Mouse (Mus musculus) c-Kit-positive CD71-positive TER-119-positive erythroid progenitor cells, embryonic 14.5 days (primary cell): ENCODE data around the gene Rps24.
"Not testable (repeated sequence)": the region's sequence is repeated elsewhere in the genome, so short reads cannot be mapped to it uniquely, and the experiment has no call there.

ENCODE experiments used
- DNase-seq: peaks from one replicate; pipeline ENCODE4 v3.0.0-alpha.2; 2013; ENCODE audit warnings: low spot score

Gene Rps24

DNA sequence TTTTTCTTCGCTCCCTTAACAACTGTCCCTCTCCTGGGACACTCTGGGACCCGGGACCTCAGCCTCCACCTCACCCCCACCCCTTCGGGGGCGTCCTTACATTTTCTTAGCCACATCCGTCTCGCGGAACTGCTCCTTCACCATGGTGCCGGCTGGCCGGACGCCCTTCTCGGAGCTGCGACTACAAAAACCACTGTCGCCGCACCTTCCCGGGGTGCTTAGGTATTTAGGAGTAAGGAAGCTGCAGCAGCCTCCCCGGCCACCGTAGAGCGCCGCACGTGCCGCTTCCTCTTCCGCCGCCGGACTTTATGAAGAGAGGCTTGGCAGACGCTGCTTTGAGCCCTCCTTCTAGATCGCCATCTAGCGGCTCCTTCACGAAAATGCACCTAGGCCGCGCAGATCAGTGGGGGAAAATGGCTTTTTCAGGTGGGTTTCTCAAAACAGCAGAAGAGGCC is at the start of gene Rps24, which contains the start of gene Polr3a:
Gene Rps24, plus strand, starts transcription at position 353 of the 455 bp plus-strand sequence.
Gene Polr3a, minus strand, starts transcription at position 286 of the 455 bp plus-strand sequence.
- peak; percentile 86 for DNase-seq

DNA sequence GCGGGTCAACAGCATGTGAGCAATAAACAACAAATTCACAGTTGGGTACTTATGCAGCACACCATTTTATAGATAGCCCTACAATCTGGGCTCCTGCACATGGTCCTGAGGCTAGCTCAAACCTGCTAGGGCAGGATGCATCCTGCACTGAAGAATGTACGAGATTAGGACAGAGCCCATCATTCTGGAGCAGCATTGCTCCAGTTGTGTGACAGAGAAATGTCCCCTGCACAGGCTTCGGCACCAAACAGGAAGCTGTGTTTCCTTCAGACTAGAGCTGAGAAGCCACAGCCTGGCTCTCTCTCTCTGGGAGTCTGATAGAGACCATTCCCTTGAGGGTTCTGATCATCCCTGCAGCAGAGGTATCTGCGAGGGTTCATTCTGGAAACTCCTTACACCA is 43.4 kb upstream of the Rps24 start:
- not testable (repeated sequence) for DNase-seq

DNA sequence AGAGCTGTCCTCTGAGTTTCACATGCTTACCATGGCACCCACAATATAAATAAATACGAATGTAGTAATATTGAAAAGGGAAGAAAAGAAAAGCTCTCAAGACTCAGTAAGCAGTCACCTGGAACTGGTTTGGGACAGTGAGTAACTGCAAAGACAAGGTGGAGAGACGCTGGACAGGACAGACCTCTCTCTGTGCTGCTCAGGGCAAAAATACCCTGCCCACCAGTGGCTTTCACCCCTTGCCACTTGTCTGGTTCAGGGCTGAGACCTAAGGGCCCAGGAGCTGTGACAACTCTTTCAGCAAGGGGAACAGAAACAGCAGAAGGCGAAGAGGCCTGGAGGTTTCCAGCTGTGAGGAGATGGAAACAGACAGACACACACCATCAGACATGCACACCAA is 28.7 kb upstream of the Rps24 start:
- DNase-seq = no peak

DNA sequence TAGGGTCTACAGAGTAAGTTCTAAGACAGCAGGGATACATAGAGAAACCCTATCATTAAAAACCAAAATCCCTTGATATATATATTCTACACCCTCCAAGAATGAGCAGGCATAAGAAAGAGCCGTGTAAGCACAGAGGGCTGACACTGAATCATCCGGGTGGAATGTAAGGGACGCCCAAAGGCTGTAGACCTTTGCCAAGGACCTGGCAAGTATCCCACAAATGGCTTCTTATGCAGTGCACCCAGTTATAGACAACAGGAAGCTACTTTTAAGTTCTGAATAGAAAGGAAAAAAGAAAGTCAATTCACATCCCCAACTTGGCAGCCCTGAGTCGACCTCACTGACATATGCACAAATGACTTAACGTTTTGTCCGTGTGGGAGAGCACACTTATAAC is 18.1 kb upstream of the Rps24 start:
- no peak for DNase-seq

DNA sequence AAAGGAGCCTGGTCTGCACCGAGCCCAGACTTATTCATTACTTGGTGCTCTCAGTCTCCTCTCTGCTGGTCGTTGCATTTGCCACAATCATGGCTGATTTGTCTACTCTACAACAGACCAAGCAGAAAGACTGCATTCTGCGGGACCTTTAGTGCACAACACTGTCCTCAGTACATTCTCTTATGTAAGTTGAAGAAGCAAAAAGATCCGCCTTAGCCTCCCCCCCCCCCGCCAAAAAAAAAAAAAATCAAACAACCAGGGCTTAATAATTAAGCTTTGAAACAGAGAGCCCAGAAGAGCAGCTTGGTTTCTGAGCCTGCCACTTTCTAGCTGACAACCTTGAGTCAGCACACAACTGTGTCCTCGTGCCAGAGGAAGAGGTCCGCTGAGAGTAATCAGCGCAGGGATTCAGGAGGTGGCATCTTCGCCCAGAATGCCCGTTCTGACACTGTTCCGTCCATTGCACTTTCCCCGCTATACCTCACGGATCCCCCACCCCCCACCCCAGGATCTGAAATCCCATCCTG is 621 bp upstream of the Rps24 start:
- no peak for DNase-seq

DNA sequence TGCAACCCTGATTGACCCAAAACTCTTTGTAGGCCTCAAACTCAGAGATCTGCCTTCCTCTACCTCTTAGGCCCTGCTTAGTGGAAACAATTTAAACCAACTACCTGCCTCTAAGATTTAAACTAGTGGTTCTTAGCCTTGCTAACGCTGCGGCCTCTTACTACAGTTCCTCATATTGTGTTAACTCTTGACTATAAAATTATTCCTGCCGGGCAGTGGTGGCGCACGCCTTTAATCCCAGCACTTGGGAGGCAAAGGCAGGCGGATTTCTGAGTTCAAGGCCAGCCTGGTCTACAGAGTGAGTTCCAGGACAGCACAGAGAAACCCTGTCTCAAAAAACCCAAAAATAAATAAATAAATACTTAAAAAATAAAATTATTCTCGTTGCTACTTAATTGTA is 2.8 kb downstream of the Rps24 start:
- DNase-seq = not testable (repeated sequence)

DNA sequence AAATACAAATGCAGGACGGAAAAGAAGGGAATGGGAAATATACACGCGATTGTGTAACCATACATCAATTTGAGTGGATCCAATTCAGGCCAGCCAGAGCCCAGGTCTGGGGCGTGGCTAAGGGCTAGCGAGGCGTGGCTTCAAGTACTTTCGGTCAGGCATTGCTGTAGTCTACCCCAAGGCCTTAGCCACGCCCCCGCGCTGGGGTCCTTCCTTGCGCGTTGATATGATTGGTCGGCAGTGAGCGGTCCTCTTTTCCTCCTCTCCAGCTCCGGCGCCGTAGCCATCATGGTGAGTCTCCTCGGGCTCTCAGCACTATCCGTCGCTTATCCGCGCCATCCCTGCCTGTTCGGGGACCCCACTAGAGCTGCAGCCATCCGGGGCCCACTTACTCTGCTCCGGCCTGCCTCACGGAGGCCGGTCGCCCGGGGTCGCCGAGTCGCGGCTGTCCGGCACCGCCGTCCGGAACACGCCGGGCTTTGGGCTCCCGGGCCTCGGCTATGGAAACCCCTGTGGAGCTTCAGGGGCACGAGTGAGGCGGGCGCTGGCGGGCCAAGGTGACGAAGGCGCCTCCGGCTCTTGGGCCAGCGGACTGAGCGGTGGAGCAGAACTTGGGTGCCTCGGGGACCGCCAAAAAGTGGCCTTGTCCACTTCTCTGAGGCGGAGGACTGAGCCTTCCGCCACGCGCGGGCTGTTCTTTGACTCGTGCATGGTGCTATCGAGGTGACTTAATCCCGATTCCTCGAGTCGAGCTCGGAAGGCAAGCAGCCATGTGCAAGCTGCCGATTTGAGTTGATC is 3.7 kb downstream of the Rps24 start:
- DNase-seq = peak; percentile 94

DNA sequence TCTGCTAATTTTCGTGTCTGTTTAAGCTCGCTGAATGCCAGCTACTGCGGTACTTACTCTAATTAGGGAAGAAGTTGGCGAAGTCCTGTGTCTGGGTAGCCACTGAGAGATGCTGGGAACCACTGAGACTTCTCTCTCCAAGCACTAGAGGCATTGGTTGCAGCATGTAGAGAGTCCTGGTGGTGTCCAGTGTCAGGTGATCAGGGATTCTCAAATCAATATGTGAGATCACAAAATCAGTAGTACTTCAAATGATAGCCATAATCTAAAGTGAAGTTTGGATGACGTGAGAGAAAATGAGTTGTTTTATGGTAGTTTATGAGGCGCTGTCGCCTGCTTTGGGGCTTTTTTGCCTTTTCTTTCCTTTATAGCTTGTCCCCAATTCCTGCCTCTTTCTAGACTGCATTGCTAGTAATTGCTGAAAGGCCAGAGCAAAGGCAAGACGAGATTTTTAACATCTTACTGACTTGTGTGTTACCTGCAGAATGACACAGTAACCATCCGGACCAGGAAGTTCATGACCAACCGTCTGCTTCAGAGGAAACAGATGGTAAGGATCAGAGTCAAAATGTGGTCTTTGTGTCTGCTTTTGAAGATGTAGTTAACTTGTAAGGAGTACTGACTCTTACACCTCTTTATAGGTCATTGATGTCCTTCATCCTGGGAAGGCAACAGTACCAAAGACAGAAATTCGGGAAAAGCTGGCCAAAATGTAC is 4.5 kb downstream of the Rps24 start:
- DNase-seq = no peak

DNA sequence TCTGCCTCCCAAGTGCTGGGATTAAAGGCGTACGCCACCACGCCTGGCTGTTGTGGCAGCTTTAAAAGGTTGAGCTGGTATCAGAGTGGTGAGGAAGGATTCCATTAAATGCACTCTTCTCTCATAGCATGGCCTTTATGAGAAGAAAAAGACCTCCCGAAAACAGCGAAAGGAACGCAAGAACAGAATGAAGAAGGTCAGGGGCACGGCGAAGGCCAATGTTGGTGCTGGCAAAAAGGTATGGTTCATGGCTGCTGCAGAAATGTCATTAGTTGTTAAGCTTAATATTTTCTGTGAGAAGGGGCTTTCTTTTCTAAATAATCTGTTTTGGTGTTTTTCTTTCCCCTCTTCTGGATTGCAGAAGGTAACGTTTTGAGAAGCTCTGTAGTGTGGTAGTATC is 6.3 kb downstream of the Rps24 start:
- no peak for DNase-seq

DNA sequence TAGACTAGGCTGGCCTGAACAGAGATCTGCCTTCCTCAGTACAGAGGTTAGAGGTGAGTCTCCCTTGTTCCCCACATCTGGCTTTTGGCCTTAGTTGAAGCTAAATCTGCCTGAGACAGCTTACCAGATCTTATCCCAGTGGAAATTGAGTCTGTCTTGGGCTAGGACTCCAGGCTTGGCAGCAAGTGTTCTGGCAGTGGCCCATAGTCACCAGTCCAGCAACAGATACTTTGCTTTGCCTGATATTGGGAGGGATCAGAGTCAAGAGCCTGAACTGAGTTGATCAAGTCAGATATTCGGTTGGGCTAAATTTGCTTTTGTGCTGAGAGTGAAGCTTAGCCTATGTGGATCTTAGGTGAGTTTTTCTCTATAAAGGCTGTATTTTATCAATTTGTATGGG is 9.6 kb downstream of the Rps24 start:
- no peak for DNase-seq

DNA sequence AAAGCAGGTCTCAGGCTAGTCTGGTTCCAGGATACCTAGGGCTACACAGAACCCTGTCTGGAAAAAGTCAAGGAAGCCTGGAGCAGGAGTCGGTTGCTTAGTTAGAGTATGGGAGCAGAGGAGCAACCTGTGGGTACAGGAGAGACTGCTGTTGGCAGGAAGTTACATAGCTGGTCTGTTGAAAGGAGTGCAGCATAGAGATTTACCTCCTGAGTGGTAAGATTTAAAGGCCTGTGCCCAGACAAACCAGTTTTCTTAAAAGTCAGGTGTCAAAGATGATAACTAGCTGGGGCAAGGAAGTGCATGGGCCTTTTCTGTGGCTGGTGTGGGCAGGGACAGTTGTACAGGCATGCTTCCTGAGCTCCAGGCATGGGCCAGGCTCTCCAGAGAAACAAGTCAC is 10.5 kb downstream of the Rps24 start:
- DNase-seq = no peak

DNA sequence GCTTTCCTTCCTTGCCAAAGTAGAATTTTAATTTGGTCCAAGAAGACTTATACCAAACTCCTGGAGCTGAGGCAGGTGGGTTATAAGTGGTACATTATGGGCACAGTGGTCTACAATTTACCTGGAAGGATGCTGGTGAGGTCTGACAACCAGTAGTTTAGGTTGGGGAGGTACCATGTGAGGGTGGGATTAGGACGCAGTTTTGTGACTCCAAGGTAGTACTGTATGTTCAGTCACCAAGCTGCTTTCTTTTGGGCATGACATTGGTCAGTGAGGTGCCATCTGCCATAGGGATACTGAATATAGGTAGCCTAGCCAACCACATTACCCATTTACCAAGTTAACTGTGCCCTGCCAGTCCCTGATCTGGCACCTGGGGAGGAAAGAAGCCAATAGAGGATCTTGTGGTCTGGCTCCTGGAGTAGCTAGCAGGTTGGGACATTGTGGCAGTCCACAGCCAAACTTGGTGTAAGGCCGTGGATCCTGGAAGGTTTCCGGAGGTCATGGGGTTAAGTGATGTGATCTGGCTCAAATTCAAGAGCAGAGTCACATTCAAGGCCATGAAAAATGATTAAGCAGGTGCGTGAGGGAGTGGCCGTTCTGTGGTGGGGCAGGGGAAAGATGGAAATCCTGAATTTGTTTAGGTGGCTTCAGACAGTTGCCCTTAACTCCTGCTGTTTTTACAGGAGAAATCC is 11.8 kb downstream of the Rps24 start:
- DNase-seq = no peak

DNA sequence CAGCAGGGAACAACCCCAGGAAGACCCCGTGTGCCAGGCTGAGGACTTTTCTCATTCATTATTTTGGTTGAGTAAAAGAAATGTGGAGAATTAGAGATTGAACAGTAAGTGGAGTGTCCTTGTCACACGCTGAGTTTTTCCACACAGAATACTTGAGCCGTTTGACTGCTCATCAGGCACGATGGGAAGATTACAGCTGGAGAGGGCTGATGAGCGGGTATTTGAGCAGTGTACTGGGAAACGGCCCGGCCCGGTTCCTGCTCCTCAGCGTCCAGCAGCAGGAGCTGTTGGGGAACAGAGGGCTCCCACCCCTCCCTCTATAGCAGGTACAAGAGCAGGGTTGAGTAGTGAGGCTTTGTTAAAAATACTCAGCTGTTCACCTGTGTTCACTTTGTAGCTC is 12.6 kb downstream of the Rps24 start:
- DNase-seq = no peak

DNA sequence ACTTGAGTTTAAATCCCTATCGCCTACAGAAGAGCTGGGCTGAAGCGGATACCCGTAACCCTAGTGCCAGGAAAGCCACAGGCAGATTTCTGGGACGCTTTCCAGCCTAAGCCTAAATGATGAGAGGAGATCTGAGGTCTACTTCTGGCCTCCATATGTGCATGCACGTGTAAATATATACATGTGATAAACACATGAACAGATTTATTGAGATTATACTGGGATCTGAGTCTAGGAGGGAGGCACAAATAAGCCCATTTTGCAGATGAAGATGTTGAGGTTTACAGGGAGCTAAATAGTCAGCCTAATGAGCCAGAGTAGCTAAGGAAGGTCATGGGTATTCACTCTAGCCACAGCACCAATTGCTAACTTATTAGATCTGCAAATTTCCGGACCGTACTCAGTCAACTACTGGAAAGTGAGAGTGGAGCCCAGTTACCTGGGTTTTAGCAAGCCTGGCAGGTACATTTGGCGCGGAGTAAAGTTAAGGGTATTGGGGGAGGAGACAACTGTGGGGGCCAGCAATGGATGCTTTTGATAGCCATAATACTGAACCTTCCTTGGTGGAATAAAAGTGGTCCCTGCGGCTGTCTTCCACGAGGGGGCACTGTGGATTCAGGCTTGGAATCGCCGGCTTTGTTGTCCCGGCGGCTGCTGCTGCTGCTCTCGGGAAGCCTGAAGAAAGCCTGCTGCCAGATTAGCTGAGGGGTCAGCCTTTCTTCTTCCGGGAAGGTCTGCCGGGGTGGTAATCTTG is 13.3 kb downstream of the Rps24 start:
- peak; percentile 47 for DNase-seq

DNA sequence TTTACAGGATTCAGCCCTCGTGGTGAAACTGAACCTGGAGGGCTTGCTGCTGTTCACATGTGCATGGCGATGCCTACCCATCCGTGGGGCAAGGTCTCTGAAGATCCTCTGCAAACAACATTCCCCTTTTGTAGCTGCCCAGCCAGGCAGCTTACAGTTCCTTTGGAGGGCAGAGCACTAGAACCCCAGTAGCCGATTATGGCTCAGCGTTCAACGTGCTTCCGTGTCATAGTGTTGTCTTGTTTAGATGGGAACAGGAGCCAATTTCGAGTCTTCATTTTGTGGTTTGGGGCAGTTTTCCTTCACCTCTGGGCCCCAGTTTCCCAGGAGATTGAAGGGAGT is 13.9 kb downstream of the Rps24 start:
- no peak for DNase-seq

DNA sequence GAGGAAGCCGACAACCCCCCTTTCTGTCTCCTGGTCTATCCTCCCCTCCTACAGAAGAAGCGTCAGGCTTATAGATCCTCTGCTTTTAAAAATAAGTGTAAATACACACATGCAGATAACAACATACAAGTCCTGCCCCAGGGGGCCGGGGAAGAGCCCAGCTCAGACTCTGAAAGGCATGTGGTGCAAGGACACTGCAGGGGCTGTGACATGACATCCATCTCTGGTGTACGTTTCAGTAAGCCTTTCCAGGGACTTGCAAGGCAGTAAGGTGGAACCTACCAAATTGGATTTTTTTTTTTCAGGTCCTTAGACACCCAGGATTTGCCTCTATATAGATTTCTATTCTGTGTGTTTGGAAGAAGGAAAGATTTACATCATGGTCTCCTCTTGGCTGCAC is 14.3 kb downstream of the Rps24 start:
- no peak for DNase-seq

DNA sequence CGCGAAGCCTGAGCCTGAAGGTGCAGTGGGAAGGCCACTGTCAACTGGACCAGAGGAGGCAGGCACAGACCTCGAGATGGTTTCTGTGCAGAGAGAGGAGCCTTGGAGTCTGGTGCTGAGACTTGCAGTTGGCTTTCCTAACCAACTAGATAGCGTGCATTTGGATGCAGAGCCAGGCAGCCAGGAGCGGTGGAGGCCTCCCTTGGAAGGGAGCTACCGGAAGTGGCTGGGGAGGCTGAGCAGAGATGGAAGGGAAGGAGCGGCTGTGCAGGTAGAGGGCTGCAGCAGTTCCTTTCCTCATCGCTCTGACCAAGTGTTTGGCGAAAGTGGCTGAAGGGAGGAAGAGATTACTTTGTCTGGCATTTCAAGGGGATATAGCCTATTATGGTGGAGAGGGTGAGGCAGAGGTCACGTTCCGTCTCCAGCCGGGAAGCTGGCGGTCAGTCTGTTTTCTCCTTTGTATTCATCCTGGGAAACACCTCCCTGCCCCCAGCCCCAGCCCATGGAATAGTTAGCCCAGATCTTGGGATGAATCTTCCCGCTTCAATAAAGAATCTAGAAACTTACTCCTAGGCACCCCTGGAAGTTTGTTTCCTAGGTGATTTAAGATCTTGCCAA is 20.6 kb downstream of the Rps24 start:
- DNase-seq = no peak

DNA sequence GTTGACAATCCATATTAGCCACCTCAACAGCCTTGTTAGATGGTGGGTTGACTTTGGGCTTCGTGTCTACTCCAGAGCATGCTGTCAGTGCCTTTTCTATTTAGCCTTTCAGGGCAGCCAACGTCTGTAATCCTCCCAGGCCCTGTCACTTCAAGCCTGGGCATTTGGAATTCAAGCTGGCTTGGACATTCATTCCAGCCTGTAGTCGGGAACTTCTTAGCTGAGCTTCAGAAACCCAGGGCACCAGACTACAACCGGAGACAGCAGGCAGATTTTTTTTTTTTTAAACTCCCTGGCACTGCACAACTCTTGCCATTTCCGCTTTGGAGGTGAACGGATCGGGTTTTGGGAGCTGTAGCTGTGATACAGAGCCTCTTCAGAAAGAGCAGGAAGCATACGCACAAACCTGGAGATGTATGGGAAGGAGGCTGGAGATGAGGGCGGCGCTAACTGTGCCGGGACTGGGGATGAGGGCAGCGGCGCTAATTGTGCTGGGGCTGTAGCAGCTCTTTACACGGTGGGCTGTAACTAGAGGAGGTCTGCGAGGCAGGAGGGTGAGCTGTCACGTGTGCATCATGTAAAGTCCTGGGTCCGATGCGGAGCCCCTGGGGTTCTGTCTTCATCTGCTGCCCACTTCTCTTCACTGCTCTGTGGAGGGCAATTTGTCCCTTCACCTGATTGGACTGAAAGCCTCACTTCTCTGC is 21.3 kb downstream of the Rps24 start:
- no peak for DNase-seq

DNA sequence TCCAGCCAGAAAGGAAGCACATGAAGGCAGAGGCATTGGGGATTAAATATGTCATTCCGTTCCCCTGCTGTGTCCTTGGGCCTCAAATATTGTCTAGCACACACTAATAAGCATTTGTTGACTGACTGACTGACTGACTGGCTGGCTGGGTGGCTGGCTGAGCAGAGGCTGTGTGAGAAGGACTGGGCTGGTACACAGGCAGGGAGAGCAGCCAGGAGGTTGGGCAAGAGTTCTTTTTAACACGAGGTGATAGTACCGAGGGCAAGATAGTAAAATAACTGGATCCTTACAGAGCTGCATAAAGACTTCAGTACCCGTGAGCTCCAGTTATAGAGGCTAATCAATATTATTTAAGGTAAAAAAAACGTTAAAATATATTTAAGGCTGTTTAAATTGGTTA is 22.6 kb downstream of the Rps24 start:
- no peak for DNase-seq

DNA sequence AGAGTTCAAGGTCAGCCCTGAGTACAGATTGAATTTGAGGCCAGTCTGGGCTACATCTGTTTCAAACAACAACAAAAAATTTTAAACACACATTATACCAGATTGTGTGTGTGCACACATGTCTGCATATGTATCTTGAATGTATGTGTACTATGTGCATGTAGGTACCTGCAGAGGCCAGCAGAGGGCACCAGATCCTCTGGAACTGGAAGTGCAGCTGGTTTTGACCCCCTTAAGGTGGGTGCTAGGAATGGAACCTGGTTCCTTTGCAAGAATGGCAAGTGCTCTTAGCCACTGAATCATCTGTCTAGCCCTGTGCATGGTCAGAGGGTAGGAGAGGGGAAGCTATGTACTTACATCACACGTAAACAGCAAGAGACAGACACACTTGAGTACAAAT is 23.3 kb downstream of the Rps24 start:
- no peak for DNase-seq

DNA sequence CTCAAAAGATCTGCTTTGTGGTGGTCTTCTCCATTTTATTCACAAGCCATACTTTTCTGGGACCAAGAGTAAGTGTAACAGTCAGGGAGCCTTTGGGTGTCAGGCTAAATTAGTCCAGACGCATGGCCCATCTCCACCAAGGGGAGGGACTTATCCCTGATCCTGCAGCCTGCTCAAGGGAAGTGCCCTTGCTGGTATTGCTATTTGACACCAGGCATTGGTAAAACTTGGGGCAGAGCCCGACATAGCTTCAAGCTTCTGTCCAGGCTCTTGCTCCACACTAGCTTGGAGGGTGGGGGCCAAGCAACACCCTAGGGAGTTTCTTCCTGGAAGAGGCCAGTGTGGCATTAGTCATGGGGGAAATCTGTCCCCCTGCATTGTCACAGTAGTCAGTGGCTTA is 23.8 kb downstream of the Rps24 start:
- DNase-seq = no peak
